Mouse (Mus musculus): Measurements from ENCODE around the gene Retreg3.

- no peak for TF ChIP-seq CTCF (IDR thresholded peaks at IDR 0.05; ENCODE audit: borderline replicate concordance, insufficient read depth, low read length)
- TF ChIP-seq POLR2A (IDR thresholded peaks at IDR 0.05; ENCODE audit: low read depth, low read length) = no peak
Observed at GRCm38 (mm10) chr11:101168301-101168980, 48.7 kb upstream of the Retreg3 start.
